Mouse (Mus musculus) forebrain, embryonic 16.5 days (tissue): ENCODE results near the gene Akain1. TPM values are rescaled to one million over a fixed set of nuclear protein-coding genes. Genes with fewer than 3 reads are reported as not detected.

Experiments used
- ATAC-seq: fragments of 200-750 bp; cut with Nextera tagmentation; 2 replicates; pipeline ENCODE4 v1.8.0; 2017; ENCODE audit warnings: mild to moderate bottlenecking, moderate library complexity
- H3K27ac ChIP-seq: fragments of 300-500 bp; sonication (generic); 2 replicates; pipeline ENCODE4 v1.5.1; 2014; ENCODE audit warnings: low read length, control low read depth
- H3K27me3 ChIP-seq: fragments of 300-500 bp; sonication (generic); replicated peaks from 2 replicates; pipeline ENCODE4 v1.6.1; 2014; ENCODE audit warnings: low read length; ENCODE audit not compliant: control insufficient read depth, insufficient read depth
- H3K36me3 ChIP-seq: fragments of 300-500 bp; sonication (generic); 2 replicates; pipeline ENCODE4 v1.6.1; 2014; ENCODE audit not compliant: control insufficient read depth, insufficient read depth
- H3K4me1 ChIP-seq: fragments of 300-500 bp; sonication (generic); replicated peaks from 2 replicates; pipeline ENCODE4 v1.6.1; 2014; ENCODE audit warnings: low read length; ENCODE audit not compliant: control insufficient read depth, insufficient read depth
- H3K4me2 ChIP-seq: fragments of 300-500 bp; sonication (generic); 2 replicates; pipeline ENCODE4 v1.6.1; 2014; ENCODE audit warnings: mild to moderate bottlenecking, low read length, control low read depth
- H3K4me3 ChIP-seq: fragments of 300-500 bp; sonication (generic); replicated peaks from 2 replicates; pipeline ENCODE4 v1.5.1; 2014; ENCODE audit warnings: mild to moderate bottlenecking, low read length, control low read depth
- H3K9ac ChIP-seq: fragments of 300-500 bp; sonication (generic); replicated peaks from 2 replicates; pipeline ENCODE4 v1.6.1; 2014; ENCODE audit warnings: low read depth, low read length, control low read depth
- H3K9me3 ChIP-seq: fragments of 300-500 bp; sonication (generic); 2 replicates; pipeline ENCODE4 v1.6.1; 2016; ENCODE audit warnings: low read length; ENCODE audit not compliant: control insufficient read depth
- WGBS: fragments of 180-500 bp; shearing (Covaris S2); extraction: QIAGEN DNeasy Blood & Tissue Kit; methylation state at CpG from one replicate; pipeline ENCODE4 v1.1.7; 2014; 5-methylcytosine and 5-hydroxymethylcytosine counted together
- polyA plus RNA-seq: library from polyadenylated mRNA; unstranded; fragments of >200 nt; fragmentation: Nextera tagmentation; extraction: Ambion mirVana; gene quantifications from 2 replicates; pipeline ENCODE4 v1.2.1, GENCODE M21; 2015

The Akain1 gene
- polyA plus RNA-seq, 1 experiment from 2014 or later, result 0.43 TPM

- WGBS, result 52% methylated on average over 4 of the region's 4 CpGs
- Histone ChIP-seq H3K4me2 (no peak overlapping the region), H3K4me1 (no peaks in the 10 kb centered on the region), H3K9ac (no peak overlapping the region), H3K27me3 (no peaks in the 10 kb centered on the region), H3K4me3 (no peak overlapping the region), H3K27ac (no peak overlapping the region), H3K9me3 (no peaks in the 10 kb centered on the region), H3K36me3 (no peaks in the 10 kb centered on the region)
- no peak for ATAC-seq
Measured at GRCm38 (mm10) chr17:69497315-69497714, 58.2 kb downstream of the Akain1 start.

DNA sequence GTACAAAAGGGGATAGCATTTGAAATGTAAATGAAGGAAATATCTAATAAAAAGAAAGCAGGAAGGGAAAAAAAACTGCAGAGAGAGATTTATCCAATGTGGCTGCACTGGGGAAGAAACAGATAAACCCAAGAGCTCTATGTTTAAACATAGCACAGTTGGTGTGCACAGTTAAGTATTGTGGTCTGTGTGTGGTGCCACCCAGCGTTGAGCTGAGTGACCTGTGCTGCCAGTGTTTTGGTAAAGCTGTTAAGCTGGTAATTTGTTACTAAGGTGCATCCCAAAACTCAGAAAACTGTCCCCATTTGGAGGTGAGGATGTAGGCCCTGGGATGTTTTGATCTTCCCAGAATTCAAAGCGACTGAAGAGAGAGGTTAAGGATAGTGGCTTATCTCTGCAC, 59.8 kb downstream of the Akain1 start:
- no peak for ATAC-seq
- WGBS, result 47% methylated on average over 2 of the region's 2 CpGs

DNA sequence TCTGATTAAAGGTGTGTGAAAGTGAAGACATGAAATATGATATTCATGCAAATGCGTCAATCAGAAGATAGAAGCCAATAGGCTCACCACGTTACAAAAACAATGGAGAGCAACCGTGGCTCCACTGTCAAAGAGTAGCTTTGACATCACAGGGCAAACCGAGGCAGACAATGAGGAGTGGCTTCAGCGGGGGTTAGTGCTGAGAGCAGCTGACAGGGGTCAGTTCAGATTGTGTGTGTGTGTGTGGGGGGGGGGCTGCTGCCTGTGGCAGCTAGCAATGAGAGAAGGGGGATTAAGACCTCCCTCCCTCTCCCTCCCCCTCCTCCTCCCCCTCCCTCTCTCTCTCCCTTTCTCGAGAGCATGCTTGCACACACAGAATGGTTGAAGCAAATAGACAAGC, 60.3 kb downstream of the Akain1 start:
- no peaks in the 10 kb centered on the region for H3K27me3 ChIP-seq
- WGBS, result 15% methylated on average over 6 of the region's 6 CpGs
- H3K4me1 ChIP-seq, result no peaks in the 10 kb centered on the region
- no peaks in the 10 kb centered on the region for H3K9me3 ChIP-seq
- H3K9ac ChIP-seq, result no peak overlapping the region
- H3K27ac ChIP-seq, result no peak overlapping the region
- H3K4me2 ChIP-seq, result no peak overlapping the region
- H3K4me3 ChIP-seq, result no peak overlapping the region
- ATAC-seq, result no peak
- no peaks in the 10 kb centered on the region for H3K36me3 ChIP-seq

More for the DNA sequence above, 59.8 kb downstream of the Akain1 start:
- H3K4me2 ChIP-seq, result no peak overlapping the region
- H3K9me3 ChIP-seq, result no peaks in the 10 kb centered on the region
- no peaks in the 10 kb centered on the region for H3K4me1 ChIP-seq
- no peak overlapping the region for H3K27ac ChIP-seq
- H3K9ac ChIP-seq, result no peak overlapping the region
- H3K4me3 ChIP-seq, result no peak overlapping the region
- H3K27me3 ChIP-seq, result no peaks in the 10 kb centered on the region
- no peaks in the 10 kb centered on the region for H3K36me3 ChIP-seq

DNA sequence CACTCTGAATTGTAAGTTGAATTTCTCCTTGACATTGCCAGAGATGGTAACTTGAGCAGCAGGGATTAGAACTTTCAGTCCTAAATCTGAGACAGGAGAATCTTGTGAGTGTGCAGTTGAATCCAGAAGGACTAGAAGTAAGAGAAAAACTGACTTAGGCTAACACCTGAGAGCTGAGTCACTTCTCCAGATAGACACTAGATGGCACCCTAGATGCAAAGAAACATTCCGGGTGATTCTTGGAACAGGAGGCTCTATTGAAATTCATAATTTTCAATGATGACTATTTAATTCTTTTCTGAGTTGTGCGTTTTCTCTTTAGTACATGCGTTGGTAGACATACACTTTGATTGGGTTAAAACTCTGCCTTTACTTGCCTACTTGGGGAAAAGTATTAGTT, 66.9 kb downstream of the Akain1 start:
- no peak for ATAC-seq
- Histone ChIP-seq H3K9ac (no peak overlapping the region), H3K36me3 (no peaks in the 10 kb centered on the region), H3K27ac (no peak overlapping the region), H3K4me3 (no peak overlapping the region), H3K27me3 (no peaks in the 10 kb centered on the region), H3K4me2 (no peak overlapping the region), H3K9me3 (no peaks in the 10 kb centered on the region), H3K4me1 (no peaks in the 10 kb centered on the region)
- WGBS, result 49% methylated on average over 3 of the region's 3 CpGs

GRCm38 (mm10) chr17:69516344-69516907, 77.3 kb downstream of the Akain1 start:
- Histone ChIP-seq H3K4me3 (no peak overlapping the region), H3K9me3 (no peaks in the 10 kb centered on the region), H3K36me3 (no peaks in the 10 kb centered on the region), H3K4me1 (no peaks in the 10 kb centered on the region), H3K27me3 (no peaks in the 10 kb centered on the region), H3K4me2 (no peak overlapping the region), H3K27ac (no peak overlapping the region), H3K9ac (no peak overlapping the region)
- no peak for ATAC-seq
- 88% methylated on average over 4 of the region's 4 CpGs for WGBS

DNA sequence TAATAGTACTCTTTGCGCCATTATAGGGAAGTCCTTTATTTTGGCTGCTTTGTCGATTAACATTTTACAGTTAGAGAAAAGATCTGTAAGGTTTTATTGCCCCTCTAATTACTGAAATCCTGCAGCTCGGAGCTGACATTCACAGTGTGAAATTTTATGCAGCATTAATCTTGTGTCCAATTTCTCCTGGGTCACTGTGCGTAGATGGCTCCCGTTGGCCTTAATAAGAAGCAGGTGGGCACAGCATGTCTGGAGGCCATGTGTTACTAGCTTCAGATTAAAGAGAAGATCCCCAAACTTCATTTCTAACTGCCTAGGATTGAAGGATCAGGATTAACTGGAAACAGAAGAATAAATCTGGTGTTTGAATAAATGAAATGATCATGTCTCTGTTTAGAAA, 92.3 kb downstream of the Akain1 start:
- Histone ChIP-seq H3K27me3 (no peaks in the 10 kb centered on the region), H3K4me3 (no peak overlapping the region), H3K27ac (no peak overlapping the region), H3K36me3 (no peaks in the 10 kb centered on the region), H3K4me1 (no peaks in the 10 kb centered on the region), H3K9ac (no peak overlapping the region), H3K4me2 (no peak overlapping the region), H3K9me3 (no peaks in the 10 kb centered on the region)
- WGBS, result 62% methylated on average over 5 of the region's 5 CpGs
- ATAC-seq, result no peak

Other genes with a start within 250 kb of the Akain1 start
- 35.1 and 40.0 TPM in 2 replicates for gene Zbtb14, start 56.3 kb upstream of the Akain1 start, polyA plus RNA-seq